Mouse (Mus musculus): Measurements from ENCODE around the gene Fam129a. TPM values are rescaled to one million over a fixed set of nuclear protein-coding genes. Genes with fewer than 3 reads are reported as not detected.
A peak's percentile ranks its signal among the peaks of the same experiment; 100 is the strongest.
"Not testable (repeated sequence)": the region's sequence is repeated elsewhere in the genome, so short reads cannot be mapped to it uniquely, and the experiment has no call there.

Fam129a gene
- polyA plus RNA-seq, 1 experiment from 2014 or later = 9.5 TPM

- no peaks in the 10 kb centered on the region for H3K36me3 ChIP-seq (ENCODE audit: inconsistent target)
- no peak overlapping the region for H3K4me3 ChIP-seq (ENCODE audit: inconsistent target)
- H3K27ac ChIP-seq = no peak overlapping the region
- H3K79me2 ChIP-seq (ENCODE audit: inconsistent target) = 0 out of 2 replicates have a peak, but pooled peaks cover 5% of the 10 kb centered on the region
- WGBS (ENCODE audit: missing documents) = 93% methylated on average over 7 of the region's 8 CpGs
These were observed 25.6 kb downstream of the Fam129a start for GRCm38 (mm10) chr1:151596562-151596961.

GRCm38 (mm10) chr1:151597677-151598297 lies 26.8 kb downstream of the Fam129a start:
- H3K27ac ChIP-seq = peak overlapping the region; percentile 49
- 29% methylated on average over 6 of the region's 6 CpGs for WGBS (ENCODE audit: missing documents)

GRCm38 (mm10) chr1:151598876-151599275 lies 27.9 kb downstream of the Fam129a start:
- Histone ChIP-seq H3K36me3 (ENCODE audit: inconsistent target) (no peaks in the 10 kb centered on the region), H3K4me3 (ENCODE audit: inconsistent target) (no peak overlapping the region), H3K79me2 (ENCODE audit: inconsistent target) (no peaks in the 10 kb centered on the region), H3K27ac (peak overlapping the region; percentile 49)
- WGBS (ENCODE audit: missing documents) = 78% methylated on average over 2 of the region's 2 CpGs

More at GRCm38 (mm10) chr1:151597677-151598297, 26.8 kb downstream of the Fam129a start:
- H3K4me3 ChIP-seq (ENCODE audit: inconsistent target) = no peak overlapping the region
- no peaks in the 10 kb centered on the region for H3K36me3 ChIP-seq (ENCODE audit: inconsistent target)
- H3K79me2 ChIP-seq (ENCODE audit: inconsistent target) = no peaks in the 10 kb centered on the region

GRCm38 (mm10) chr1:151604328-151604727 lies 33.3 kb downstream of the Fam129a start:
- WGBS (ENCODE audit: missing documents) = 100% methylated on average over 2 of the region's 2 CpGs
- Histone ChIP-seq H3K27ac (no peak overlapping the region), H3K4me3 (ENCODE audit: inconsistent target) (no peak overlapping the region), H3K79me2 (ENCODE audit: inconsistent target) (no peaks in the 10 kb centered on the region), H3K36me3 (ENCODE audit: inconsistent target) (no peaks in the 10 kb centered on the region)

DNA sequence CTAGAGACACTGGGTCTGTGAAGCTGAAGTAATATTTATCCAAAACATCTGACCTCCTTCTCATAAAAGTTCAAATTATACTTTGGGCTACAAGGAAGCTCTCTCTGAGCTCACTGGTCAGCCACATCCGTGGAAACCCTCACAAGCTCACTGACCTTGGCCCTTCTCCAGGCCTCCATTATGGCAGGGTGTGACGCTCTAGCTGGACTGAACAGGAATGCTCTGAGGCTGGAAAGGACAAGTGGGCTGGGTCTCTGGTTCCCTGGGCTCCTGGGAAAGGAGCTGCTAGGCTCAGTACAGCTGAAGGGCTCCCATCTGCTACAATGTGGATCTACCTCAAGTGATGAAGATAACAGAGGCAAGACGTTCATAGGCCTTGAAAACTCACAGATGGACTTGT lies 37.0 kb downstream of the Fam129a start:
- H3K4me3 ChIP-seq (ENCODE audit: inconsistent target); H3K27ac ChIP-seq; H3K36me3 ChIP-seq (ENCODE audit: inconsistent target); H3K79me2 ChIP-seq (ENCODE audit: inconsistent target): not testable (repeated sequence)
- 78% methylated on average over 3 of the region's 3 CpGs for WGBS (ENCODE audit: missing documents)

DNA sequence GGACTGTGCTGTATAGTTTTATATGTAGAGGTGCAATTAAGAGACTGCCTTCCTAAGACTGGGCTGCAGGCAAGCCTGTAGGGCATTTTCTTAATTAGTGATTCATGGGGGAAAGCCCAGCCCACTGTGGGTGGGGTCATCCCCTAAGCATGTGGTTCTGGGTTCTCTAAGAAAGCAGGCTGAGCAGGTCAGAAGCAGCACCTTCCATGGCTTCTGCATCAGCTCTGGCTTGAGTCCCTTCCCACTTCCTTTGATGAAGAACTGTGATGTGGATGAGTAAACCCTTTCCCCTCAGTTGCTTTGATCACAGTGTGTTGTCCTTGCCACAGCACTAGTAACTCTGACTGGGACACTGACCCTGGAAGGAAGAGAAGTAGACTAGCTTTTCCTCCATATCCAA lies 39.6 kb downstream of the Fam129a start:
- no peak overlapping the region for H3K27ac ChIP-seq
- H3K36me3 ChIP-seq (ENCODE audit: inconsistent target) = no peaks in the 10 kb centered on the region
- H3K79me2 ChIP-seq (ENCODE audit: inconsistent target) = no peaks in the 10 kb centered on the region
- H3K4me3 ChIP-seq (ENCODE audit: inconsistent target) = no peak overlapping the region

DNA sequence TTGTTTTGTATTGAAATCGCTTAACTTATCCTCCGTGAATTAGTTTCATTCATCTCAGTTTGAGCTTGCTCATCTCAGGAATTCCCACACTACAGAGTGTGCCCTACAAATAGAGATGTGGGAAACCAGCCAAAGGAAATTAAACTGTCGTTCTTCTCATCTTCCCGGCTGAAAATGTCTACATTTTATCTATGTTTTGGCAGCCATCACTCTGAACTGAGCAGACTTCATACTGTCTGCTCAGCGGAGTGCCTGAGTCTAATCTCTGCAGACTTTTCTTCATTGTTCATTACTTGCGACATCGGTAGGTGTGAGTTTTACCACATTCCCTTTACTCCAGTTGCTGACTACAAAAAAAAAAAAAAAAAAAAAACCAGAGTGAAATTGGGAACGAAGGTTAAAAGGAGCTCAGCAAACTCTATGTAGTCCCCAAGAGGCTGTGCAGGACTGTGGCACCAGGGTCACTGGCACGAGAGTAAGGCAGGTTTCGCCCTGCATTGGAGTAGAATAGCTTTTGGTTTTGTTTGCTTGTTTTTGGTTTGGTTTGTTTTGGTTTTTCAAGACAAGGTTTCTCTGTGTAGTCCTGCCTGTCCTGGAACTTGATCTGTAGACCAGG lies 43.4 kb downstream of the Fam129a start:
- Histone ChIP-seq H3K27ac (no peak overlapping the region), H3K79me2 (ENCODE audit: inconsistent target) (no peaks in the 10 kb centered on the region), H3K4me3 (ENCODE audit: inconsistent target) (no peak overlapping the region), H3K36me3 (ENCODE audit: inconsistent target) (no peaks in the 10 kb centered on the region)
- 93% methylated on average over 10 of the region's 10 CpGs for WGBS (ENCODE audit: missing documents)

- Histone ChIP-seq H3K36me3 (ENCODE audit: inconsistent target) (no peaks in the 10 kb centered on the region), H3K27ac (no peak overlapping the region), H3K79me2 (ENCODE audit: inconsistent target) (no peaks in the 10 kb centered on the region), H3K4me3 (ENCODE audit: inconsistent target) (no peak overlapping the region)
- 84% methylated on average over 5 of the region's 6 CpGs for WGBS (ENCODE audit: missing documents)
These were observed 44.6 kb downstream of the Fam129a start for GRCm38 (mm10) chr1:151615625-151616024.

DNA sequence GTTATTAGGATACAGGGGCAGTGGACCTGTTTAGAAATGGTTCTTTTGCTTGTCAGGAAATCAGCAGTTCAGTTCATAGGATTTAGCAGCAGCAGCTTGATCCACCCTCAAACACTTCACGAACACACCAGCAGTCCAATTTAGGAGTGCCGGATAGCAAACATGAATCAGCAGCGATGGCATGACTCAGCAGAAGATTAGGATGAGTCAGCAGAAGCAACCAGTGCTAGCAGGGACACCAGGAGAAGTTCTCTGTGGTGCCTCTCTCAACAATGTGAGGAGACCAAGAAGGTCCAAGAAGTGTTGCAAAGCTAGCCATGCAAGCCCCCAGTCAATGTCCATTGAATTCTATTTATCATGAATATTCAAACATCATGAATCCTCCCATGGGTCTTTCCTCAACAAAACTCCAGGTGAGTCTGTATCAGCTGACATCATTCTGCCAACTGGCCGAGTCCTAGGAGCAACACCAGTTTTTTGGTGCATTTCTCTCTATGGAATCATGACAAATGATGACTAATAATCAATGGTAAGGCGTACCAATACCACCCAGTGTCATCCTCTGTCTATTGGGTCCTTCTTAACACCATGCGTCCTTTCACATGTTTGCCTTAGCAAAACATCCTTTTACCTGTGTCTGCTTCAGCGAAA lies 45.7 kb downstream of the Fam129a start:
- WGBS (ENCODE audit: missing documents) = 80% methylated on average over 7 of the region's 7 CpGs
- Histone ChIP-seq H3K36me3 (ENCODE audit: inconsistent target) (no peaks in the 10 kb centered on the region), H3K4me3 (ENCODE audit: inconsistent target) (no peak overlapping the region), H3K79me2 (ENCODE audit: inconsistent target) (no peaks in the 10 kb centered on the region), H3K27ac (no peak overlapping the region)

DNA sequence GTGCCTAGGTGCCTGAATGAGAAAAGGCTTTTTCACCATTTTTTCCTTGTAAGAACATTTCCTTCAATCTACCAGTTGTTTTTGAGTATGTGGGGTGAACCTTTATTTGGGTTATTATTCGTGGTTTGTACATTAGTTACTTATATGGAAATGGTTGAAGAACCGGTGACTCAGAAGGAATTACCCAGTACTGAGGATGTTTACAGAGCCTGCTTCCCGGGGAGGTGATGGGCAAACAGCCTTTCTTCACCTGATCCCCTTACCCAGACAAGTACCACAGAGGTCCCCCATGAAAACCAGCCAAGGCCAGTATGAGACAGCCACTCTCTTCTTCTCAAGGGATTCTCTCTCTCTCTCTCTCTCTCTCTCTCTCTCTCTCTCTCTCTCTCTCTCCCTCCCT lies 47.3 kb downstream of the Fam129a start:
- H3K4me3 ChIP-seq (ENCODE audit: inconsistent target) = no peak overlapping the region
- H3K79me2 ChIP-seq (ENCODE audit: inconsistent target) = no peaks in the 10 kb centered on the region
- no peak overlapping the region for H3K27ac ChIP-seq
- no peaks in the 10 kb centered on the region for H3K36me3 ChIP-seq (ENCODE audit: inconsistent target)
- 77% methylated on average over 3 of the region's 3 CpGs for WGBS (ENCODE audit: missing documents)

DNA sequence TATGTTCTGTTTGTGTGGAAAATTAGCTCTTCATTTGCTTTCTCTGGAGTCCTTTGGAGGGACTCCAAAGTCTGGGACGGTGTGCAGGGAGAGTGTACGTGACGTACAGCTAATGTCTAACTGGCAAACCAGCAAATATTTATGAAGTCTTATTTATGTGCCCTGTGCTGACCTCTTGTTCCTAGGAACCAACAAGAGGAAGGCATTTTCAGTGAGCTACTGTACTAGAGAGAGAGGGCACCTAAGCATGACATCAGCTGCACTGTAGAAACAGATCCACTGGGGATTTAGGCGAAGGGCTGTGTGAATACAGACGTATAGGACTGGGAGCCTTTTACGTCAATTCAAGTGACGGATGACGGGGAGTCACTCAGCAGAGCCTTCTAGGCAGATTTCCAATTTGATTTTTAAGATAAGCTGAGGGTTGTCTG lies 48.3 kb downstream of the Fam129a start:
- Histone ChIP-seq H3K79me2 (ENCODE audit: inconsistent target) (no peaks in the 10 kb centered on the region), H3K36me3 (ENCODE audit: inconsistent target) (no peaks in the 10 kb centered on the region), H3K27ac (no peak overlapping the region), H3K4me3 (ENCODE audit: inconsistent target) (no peak overlapping the region)
- WGBS (ENCODE audit: missing documents) = 96% methylated on average over 8 of the region's 8 CpGs

DNA sequence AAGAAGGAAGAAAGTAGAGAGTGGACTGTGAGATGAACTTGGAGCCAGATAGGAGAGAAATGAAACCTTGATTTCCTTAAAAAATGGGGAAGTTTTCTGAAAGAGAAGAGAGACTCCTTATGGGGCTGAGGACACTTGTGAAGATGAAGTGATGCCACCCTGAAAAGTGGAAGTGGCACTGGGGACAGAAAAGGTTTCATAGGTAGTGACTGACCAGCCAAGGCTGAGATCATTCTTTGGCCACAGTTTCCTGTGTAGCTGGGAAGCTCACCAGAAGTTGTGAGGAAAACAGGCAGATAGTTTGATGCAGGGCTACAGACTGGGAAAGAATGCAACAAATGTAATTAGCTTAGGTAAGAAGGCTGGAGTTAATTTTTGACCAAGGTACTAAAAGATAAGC lies 49.7 kb downstream of the Fam129a start:
- no peaks in the 10 kb centered on the region for H3K79me2 ChIP-seq (ENCODE audit: inconsistent target)
- no peaks in the 10 kb centered on the region for H3K36me3 ChIP-seq (ENCODE audit: inconsistent target)
- H3K4me3 ChIP-seq (ENCODE audit: inconsistent target) = no peak overlapping the region
- peak overlapping the region; percentile 73 for H3K27ac ChIP-seq

- H3K79me2 ChIP-seq (ENCODE audit: inconsistent target) = no peaks in the 10 kb centered on the region; the same call in 1 of the 2 replicates
- no peak overlapping the region for H3K4me3 ChIP-seq (ENCODE audit: inconsistent target)
- WGBS (ENCODE audit: missing documents) = 90% methylated on average over 3 of the region's 3 CpGs
- H3K27ac ChIP-seq = peak overlapping the region; percentile 91
- no peaks in the 10 kb centered on the region for H3K36me3 ChIP-seq (ENCODE audit: inconsistent target)
These were observed 53.6 kb downstream of the Fam129a start for GRCm38 (mm10) chr1:151624442-151625226.

DNA sequence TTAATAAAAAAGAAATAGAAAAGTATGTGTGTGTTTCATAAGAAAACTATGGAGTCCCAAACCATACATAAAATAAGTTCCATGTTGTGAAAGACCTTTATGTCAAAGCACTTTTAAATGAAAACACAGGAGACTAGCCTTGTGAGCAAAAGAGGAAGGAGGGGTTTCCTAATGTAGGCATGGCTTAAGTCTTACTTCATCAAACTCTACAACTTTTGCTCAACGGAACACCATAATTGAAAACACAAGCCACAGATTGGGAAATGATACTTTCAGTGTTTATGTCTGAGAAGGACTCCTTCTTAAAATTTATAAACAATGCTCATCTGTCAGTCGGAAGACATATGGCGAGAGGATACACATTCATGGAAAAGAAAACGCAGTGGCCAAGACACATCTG lies 54.3 kb downstream of the Fam129a start:
- WGBS (ENCODE audit: missing documents) = 26% methylated on average over 4 of the region's 4 CpGs
- H3K27ac ChIP-seq = peak overlapping the region; percentile 91
- no peaks in the 10 kb centered on the region; the same call in 1 of the 2 replicates for H3K79me2 ChIP-seq (ENCODE audit: inconsistent target)
- no peak overlapping the region for H3K4me3 ChIP-seq (ENCODE audit: inconsistent target)
- no peaks in the 10 kb centered on the region for H3K36me3 ChIP-seq (ENCODE audit: inconsistent target)

DNA sequence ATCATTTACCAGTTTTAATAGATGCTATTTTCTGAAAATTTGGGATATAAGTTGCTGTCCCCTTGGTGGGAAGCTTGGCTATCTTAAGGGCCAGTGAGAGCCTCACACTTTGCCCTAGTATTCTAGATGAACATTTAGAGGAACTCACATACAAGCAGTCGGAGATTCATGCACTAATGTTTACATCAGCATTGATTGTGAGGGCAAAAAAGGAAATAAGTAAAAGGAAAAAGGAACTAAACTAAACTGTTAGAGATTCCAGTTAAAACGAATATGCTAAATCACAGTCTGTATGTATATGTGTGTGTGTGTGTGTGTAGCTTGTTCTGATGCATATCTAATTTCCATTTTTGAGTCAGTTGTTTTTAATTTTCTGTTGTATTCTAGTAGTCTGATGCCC lies 54.7 kb downstream of the Fam129a start:
- Histone ChIP-seq H3K79me2 (ENCODE audit: inconsistent target) (no peaks in the 10 kb centered on the region; the same call in 1 of the 2 replicates), H3K36me3 (ENCODE audit: inconsistent target) (no peaks in the 10 kb centered on the region), H3K4me3 (ENCODE audit: inconsistent target) (no peak overlapping the region), H3K27ac (peak overlapping the region; percentile 91)
- WGBS (ENCODE audit: missing documents) = 4% methylated on average over 2 of the region's 2 CpGs
